Mouse (Mus musculus) lung, adult 2 months (tissue): ENCODE data around the gene Notch3. TPM values are rescaled to one million over a fixed set of nuclear protein-coding genes. Genes with fewer than 3 reads are reported as not detected.

Experiments
- DNase-seq: peaks from one replicate; pipeline ENCODE4 v3.0.0; 2022
- H3K4me1 ChIP-seq: fragments of 200-500 bp; 2 replicates; pipeline ENCODE4 v1.6.1; 2011; ENCODE audit warnings: low read length; ENCODE audit not compliant: control insufficient read depth, insufficient read depth
- H3K4me3 ChIP-seq: fragments of 200-500 bp; replicated peaks from 2 replicates; pipeline ENCODE3; 2011; ENCODE audit warnings: low read depth, mild to moderate bottlenecking, control low read depth, low read length; ENCODE audit errors: extremely low read depth
- CTCF ChIP-seq: fragments of 200-500 bp; IDR thresholded peaks from 2 replicates; pipeline ENCODE4 v1.5.1; 2011; ENCODE audit warnings: mild to moderate bottlenecking, low read length, control low read depth; ENCODE audit not compliant: insufficient read depth
- POLR2A ChIP-seq: fragments of 200-500 bp; IDR thresholded peaks from 2 replicates; pipeline ENCODE4 v1.6.1; 2011; ENCODE audit warnings: low read depth, mild to moderate bottlenecking, control low read depth, low read length, borderline replicate concordance; ENCODE audit errors: extremely low read depth
- WGBS: fragments of 180-500 bp; shearing (Covaris S2); methylation state at CpG from one replicate; pipeline ENCODE4 v1.1.7; 2018; 5-methylcytosine and 5-hydroxymethylcytosine counted together
- polyA plus RNA-seq: library from polyadenylated mRNA; depleted of rRNA; stranded (reverse); fragments of >200 nt; gene quantifications from 2 replicates; pipeline ENCODE4 v1.2.3, GENCODE M21; 2012

Notch3 gene
- polyA plus RNA-seq, 1 experiment: 107 TPM

- no peak for DNase-seq
- WGBS: 73% methylated on average over 5 of the region's 5 CpGs
- TF ChIP-seq POLR2A (no peak), CTCF (no peak)
- Histone ChIP-seq H3K4me1 (no peaks in the 10 kb centered on the region), H3K4me3 (no peak overlapping the region)
These were observed 29.1 kb upstream of the Notch3 start for GRCm38 (mm10) chr17:32195725-32196124.

GRCm38 (mm10) chr17:32193010-32193409 is 26.4 kb upstream of the Notch3 start:
- no peak overlapping the region for H3K4me3 ChIP-seq
- TF ChIP-seq CTCF (no peak), POLR2A (no peak)
- WGBS: 83% methylated on average over 5 of the region's 5 CpGs
- DNase-seq: no peak
- peaks cover 5% of the 10 kb centered on the region for H3K4me1 ChIP-seq

- TF ChIP-seq CTCF (no peak), POLR2A (no peak)
- 8% methylated on average over 5 of the region's 5 CpGs for WGBS
- no peak for DNase-seq
- peaks cover 5% of the 10 kb centered on the region for H3K4me1 ChIP-seq
- H3K4me3 ChIP-seq: no peak overlapping the region
These were observed 23.2 kb upstream of the Notch3 start for GRCm38 (mm10) chr17:32189850-32190249.

GRCm38 (mm10) chr17:32188863-32189636 is 22.4 kb upstream of the Notch3 start, which contains the start of gene Ephx3:
TSS of gene Ephx3 (minus strand) at chr17:32189549.
- H3K4me1 ChIP-seq: peaks cover 5% of the 10 kb centered on the region
- H3K4me3 ChIP-seq: peak within 1 kb of the TSS; percentile 23
- 10% methylated on average over 42 of the region's 42 CpGs for WGBS
- peak; percentile 44 for DNase-seq
- TF ChIP-seq CTCF: no peak

- TF ChIP-seq POLR2A: no peak
- TF ChIP-seq CTCF: no peak
- Histone ChIP-seq H3K4me1 (no peaks in the 10 kb centered on the region), H3K4me3 (no peak overlapping the region)
- 52% methylated on average over 8 of the region's 8 CpGs for WGBS
- no peak for DNase-seq
These were observed 16.4 kb upstream of the Notch3 start for GRCm38 (mm10) chr17:32183017-32183416.

DNA sequence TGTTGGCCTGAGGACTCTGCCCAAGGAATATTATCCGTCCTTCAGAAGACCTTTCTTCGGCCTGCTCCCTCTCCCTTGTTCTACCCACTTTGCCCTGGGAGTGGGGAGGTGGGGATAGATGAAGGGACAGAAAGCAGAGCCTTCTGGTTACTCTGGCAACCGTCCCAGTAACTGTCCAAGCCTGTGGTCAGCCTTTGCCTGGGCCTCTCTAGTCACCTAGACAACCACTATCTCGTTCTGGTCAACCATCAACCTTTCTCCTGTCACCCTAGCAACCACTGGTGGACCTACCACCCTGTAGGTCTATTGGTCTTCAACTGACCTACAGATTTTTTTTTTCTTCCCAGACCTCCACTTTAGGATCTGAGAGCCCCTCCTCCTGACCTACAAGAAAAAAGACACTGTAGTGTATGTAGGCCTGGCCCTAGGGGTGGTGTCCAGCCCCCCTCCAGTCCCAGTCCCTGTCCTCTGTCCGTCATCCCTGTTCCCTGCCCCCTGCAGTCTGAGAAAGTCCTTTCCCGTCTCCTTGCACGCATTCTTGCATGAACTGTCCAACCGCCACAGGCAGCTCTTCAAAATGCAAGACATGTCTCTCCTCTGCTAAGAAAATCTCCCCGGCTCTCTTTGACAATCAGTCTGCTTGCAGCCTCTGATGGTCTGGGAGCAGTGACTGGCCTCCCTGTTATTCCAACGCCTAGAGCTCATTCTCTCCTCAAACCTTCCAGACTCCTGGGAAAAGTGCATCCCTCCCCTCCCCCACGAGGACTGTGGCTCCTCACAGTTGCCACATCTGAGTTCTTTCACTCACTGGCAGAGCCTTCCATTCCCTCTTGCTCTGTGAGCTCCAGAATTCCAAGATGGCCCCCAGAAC is 13.2 kb upstream of the Notch3 start:
- Histone ChIP-seq H3K4me1 (no peaks in the 10 kb centered on the region), H3K4me3 (no peak overlapping the region)
- TF ChIP-seq POLR2A: no peak
- TF ChIP-seq CTCF: no peak
- WGBS: 50% methylated on average over 11 of the region's 11 CpGs
- DNase-seq: no peak

- TF ChIP-seq POLR2A (no peak), CTCF (no peak)
- DNase-seq: no peak
- no peak overlapping the region for H3K4me3 ChIP-seq
- 81% methylated on average over 4 of the region's 4 CpGs for WGBS
- H3K4me1 ChIP-seq: no peaks in the 10 kb centered on the region
These were observed 10.3 kb upstream of the Notch3 start for GRCm38 (mm10) chr17:32176919-32177318.

DNA sequence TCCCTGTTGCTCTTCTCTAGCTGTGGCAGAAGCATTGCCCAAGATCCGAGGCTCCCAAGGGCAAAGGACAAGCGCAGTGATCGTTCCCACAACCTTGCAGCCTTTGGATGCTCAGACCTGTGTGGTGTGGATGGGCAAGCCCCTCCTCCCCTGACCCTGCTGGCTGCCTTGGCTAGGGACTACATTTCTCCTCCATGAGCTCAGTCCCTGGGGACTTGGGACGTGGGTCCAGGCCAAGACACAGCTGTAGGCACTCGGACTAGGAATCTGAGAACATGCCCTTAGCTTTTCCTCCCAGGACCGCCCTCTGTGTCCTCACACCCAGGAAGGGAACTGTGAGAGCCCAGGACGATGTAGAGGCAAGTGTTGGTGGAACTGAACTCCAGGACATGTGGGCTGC is 6.5 kb upstream of the Notch3 start:
- 56% methylated on average over 7 of the region's 7 CpGs for whole genome bisulfite sequencing
- Histone ChIP-seq H3K4me3 (no peak overlapping the region), H3K4me1 (no peaks in the 10 kb centered on the region)
- DNase-seq: no peak
- TF ChIP-seq CTCF: no peak
- TF ChIP-seq POLR2A: no peak

DNA sequence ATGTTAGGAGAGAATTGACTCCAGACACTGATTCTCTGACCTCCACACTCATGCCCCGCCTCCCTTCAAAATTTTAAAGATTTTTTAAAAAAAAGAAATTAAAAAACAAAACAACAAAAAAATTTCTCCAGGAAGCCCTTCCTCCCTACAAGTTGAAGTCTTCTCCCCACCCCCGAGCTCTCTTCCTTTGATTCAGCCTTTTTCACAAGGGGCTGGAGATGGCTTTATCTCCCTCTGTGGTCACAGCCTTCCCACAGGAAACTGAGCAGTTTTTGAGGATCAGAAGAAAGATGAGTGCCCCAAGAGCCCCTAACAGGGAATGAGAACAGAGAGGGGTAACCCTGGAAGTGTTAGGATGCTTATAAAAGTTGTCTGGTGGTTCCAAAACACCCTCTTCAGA is 5.8 kb upstream of the Notch3 start:
- no peaks in the 10 kb centered on the region for H3K4me1 ChIP-seq
- H3K4me3 ChIP-seq: no peak overlapping the region
- TF ChIP-seq POLR2A (no peak), CTCF (no peak)
- WGBS: 60% methylated on average over 2 of the region's 2 CpGs
- no peak for DNase-seq

GRCm38 (mm10) chr17:32169518-32170225 is 3.0 kb upstream of the Notch3 start:
- DNase-seq: no peak
- no peaks in the 10 kb centered on the region for H3K4me1 ChIP-seq
- 52% methylated on average over 4 of the region's 4 CpGs for WGBS
- no peak for TF ChIP-seq POLR2A
- TF ChIP-seq CTCF: no peak
- H3K4me3 ChIP-seq: no peak overlapping the region
